Mouse (Mus musculus) hindbrain, embryonic 13.5 days (tissue): ENCODE data around the gene Smap1. TPM values are rescaled to one million over a fixed set of nuclear protein-coding genes. Genes with fewer than 3 reads are reported as not detected.
"Not testable (repeated sequence)": the region's sequence is repeated elsewhere in the genome, so short reads cannot be mapped to it uniquely, and the experiment has no call there.

ENCODE experiments used
- ATAC-seq: fragments of 200-750 bp; cut with Nextera tagmentation; 2 replicates; pipeline ENCODE4 v1.8.0; 2017; ENCODE audit warnings: moderate TSS enrichment; ENCODE audit not compliant: low FRiP score
- H3K27ac ChIP-seq: fragments of 300-500 bp; sonication (generic); 2 replicates; pipeline ENCODE4 v1.5.1; 2015; ENCODE audit warnings: inconsistent platforms, mild to moderate bottlenecking, moderate library complexity
- H3K27me3 ChIP-seq: fragments of 300-500 bp; sonication (generic); 2 replicates; pipeline ENCODE4 v1.6.1; 2015; ENCODE audit warnings: mild to moderate bottlenecking, inconsistent platforms
- H3K36me3 ChIP-seq: fragments of 300-500 bp; sonication (generic); 2 replicates; pipeline ENCODE4 v1.6.1; 2015; ENCODE audit warnings: mild to moderate bottlenecking, inconsistent platforms
- H3K4me1 ChIP-seq: fragments of 300-500 bp; sonication (generic); replicated peaks from 2 replicates; pipeline ENCODE4 v1.6.1; 2015; ENCODE audit warnings: inconsistent platforms
- H3K4me2 ChIP-seq: fragments of 300-500 bp; sonication (generic); 2 replicates; pipeline ENCODE4 v1.6.1; 2015; ENCODE audit warnings: inconsistent platforms, mild to moderate bottlenecking, moderate library complexity
- H3K4me3 ChIP-seq: fragments of 300-500 bp; sonication (generic); 2 replicates; pipeline ENCODE4 v1.5.1; 2015; ENCODE audit warnings: mild to moderate bottlenecking, inconsistent platforms
- H3K9ac ChIP-seq: fragments of 300-500 bp; sonication (generic); 2 replicates; pipeline ENCODE4 v1.6.1; 2015; ENCODE audit warnings: mild to moderate bottlenecking, inconsistent platforms
- H3K9me3 ChIP-seq: fragments of 300-500 bp; sonication (generic); 2 replicates; pipeline ENCODE4 v1.6.1; 2016; ENCODE audit warnings: inconsistent platforms
- WGBS: fragments of 180-500 bp; shearing (Covaris S2); methylation state at CpG from one replicate; pipeline ENCODE4 v1.1.7; 2015; 5-methylcytosine and 5-hydroxymethylcytosine counted together
- polyA plus RNA-seq: library from polyadenylated mRNA; unstranded; fragments of >200 nt; fragmentation: Nextera tagmentation; extraction: Ambion mirVana; gene quantifications from 2 replicates; pipeline ENCODE4 v1.2.1, GENCODE M21; 2015

Gene Smap1
- 75.1 and 77.3 TPM in 2 replicates for polyA plus RNA-seq

DNA sequence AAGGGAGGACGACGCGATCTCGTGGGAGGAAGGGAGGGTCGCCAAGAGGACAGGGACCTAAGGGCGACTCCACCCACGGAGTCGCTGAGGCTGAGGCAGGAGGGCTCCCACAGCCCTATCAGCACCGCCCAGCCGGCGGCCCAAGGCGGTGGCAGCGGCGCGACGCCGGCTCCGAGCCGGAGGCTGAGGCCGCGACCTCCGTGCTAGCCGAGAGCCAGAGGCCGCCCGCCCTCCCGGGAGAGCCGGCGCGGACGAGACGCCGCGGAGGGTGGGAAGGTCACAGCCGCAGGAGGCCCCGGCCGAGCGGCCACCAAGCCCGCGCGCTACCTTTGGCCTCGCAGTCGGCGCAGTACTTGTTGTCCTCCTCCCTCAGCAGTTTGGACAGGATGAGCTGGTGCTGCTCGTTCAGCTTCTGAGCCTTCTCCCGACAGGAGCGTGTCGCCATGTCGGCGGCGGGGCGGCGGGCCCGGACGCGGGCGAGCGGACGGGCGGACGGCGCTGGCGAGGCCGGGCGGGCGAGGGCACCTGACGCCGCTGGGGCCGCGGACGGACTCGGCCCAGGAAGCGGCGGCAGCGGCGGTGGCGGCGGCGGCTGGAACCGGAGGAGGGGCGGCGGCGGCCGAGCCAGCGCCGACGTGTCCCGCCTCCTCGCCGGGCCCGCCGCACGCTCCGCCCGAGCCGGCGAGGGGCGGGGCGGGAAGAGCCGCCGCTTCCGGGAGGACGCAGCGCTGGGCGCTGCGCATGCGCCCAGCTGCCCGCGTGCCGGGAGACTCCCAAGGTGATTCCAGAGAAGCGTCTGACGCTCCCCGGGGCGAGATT lies at the start of gene Smap1:
TSS of gene Smap1 (minus strand) at position 607 of the 819 bp plus-strand sequence.
- no peaks in the 10 kb centered on the region for H3K27me3 ChIP-seq
- H3K36me3 ChIP-seq: no peaks in the 10 kb centered on the region
- peak within 1 kb of the TSS; percentile 97 for H3K27ac ChIP-seq
- H3K4me3 ChIP-seq: peak within 1 kb of the TSS; percentile 97
- peak within 1 kb of the TSS; percentile 76 for H3K4me2 ChIP-seq
- H3K9me3 ChIP-seq: no peaks in the 10 kb centered on the region
- WGBS: under 1% methylated on average over 59 of the region's 113 CpGs
- peak; percentile 95 for ATAC-seq
- peaks cover 26% of the 10 kb centered on the region for H3K4me1 ChIP-seq
- H3K9ac ChIP-seq: peak within 1 kb of the TSS; percentile 95

DNA sequence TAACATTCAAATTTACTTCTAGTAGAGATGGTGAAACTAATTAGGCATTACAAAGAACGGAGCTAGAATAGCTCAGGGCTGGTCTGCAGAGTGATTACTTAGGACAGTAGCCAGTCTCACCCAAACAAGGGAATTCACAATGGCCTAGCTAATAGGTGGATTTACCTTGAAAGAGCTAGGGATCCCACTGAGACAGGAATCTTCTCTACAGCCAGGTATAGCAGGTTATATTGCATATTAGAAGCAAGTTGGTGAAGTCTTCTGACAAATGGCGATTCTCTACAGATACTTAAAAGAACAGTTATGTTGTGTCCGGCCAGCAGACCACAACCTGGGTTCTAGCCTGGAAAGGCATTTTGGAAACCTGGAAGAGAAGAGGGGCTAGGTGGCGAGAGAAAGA lies 49.0 kb upstream of the Smap1 start:
- not testable (repeated sequence) for ATAC-seq, H3K27me3 ChIP-seq, H3K27ac ChIP-seq, H3K4me3 ChIP-seq, H3K9ac ChIP-seq, H3K4me2 ChIP-seq, H3K9me3 ChIP-seq, H3K36me3 ChIP-seq, H3K4me1 ChIP-seq
- 85% methylated on average over 4 of the region's 4 CpGs for WGBS

DNA sequence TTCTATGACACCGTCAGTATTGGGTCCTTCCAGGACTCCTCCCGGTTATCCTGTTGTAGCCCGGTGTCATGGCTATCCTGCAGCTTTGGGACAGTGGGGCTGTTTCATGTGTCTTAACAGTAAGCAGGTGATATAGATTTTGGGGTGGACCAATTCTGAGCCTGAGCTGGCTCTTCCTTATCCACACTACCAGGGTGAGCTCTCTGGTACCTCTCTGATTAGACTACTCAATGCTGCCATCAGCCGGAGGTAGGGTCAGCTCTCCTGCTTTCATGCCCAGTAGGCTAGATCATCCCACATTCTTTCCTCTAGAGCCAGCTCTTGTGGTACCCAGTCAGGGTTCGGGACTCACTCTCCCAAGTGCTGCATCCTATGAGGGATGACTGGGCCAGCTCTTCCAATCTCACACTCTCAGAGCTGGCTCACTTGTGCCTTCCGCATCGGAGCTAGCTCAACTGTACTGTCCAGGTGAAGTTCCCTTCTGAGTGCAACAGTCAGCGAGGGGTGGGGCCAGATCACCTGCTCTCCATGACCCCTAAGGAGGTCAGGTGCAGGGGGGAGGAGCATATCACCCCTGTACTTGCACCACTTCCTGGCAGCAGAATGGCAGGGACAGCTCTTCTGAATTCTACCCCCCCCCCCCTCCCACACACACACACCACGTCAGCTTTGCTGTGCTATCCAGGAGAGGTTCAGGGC lies 46.1 kb upstream of the Smap1 start:
- Histone ChIP-seq H3K9me3 (no peaks in the 10 kb centered on the region), H3K9ac (no peak overlapping the region), H3K4me3 (no peak overlapping the region), H3K27ac (no peak overlapping the region), H3K36me3 (no peaks in the 10 kb centered on the region), H3K4me2 (no peak overlapping the region), H3K27me3 (no peaks in the 10 kb centered on the region), H3K4me1 (no peaks in the 10 kb centered on the region)
- ATAC-seq: no peak
- 91% methylated on average over 9 of the region's 9 CpGs for WGBS

DNA sequence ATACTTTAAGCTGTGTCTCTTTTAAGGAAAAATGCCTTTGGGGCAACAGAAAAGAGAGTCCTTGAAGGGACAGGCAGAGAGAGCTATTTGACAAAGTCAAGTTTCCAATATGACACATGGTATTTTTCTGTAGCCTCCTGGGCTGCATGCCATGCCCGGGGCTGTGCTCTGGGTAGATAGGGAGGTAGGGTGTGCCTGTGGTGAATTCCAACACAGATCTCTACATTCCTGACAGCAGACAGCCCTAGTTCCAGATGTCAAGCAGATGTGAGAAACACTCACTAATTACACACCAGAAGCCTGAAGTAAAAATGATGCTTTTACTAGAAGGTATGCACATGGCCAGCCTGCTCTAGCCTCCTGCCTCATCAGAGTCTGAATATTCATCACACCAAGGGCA lies 44.1 kb upstream of the Smap1 start:
- no peak overlapping the region for H3K9ac ChIP-seq
- H3K36me3 ChIP-seq: no peaks in the 10 kb centered on the region
- no peak overlapping the region for H3K27ac ChIP-seq
- no peak overlapping the region for H3K4me2 ChIP-seq
- ATAC-seq: no peak
- no peak overlapping the region for H3K4me3 ChIP-seq
- 81% methylated on average over 1 of the region's 1 CpGs for WGBS
- H3K4me1 ChIP-seq: no peaks in the 10 kb centered on the region
- no peaks in the 10 kb centered on the region for H3K27me3 ChIP-seq
- H3K9me3 ChIP-seq: no peaks in the 10 kb centered on the region

DNA sequence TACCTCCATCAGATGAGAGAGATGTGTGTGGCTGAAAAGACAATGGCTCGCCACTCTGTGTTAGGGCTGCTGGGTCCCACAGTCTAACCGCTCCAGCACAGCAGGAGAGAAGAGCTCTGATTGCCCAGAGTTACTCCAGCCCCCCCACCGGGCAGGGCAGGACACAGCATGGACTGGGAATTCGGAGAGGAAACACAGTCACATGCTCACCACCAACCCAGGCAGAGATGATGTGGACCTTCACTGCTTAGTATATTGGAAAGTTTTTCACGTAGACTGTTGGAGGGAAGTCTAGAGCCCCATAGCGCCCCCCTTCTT lies 37.3 kb upstream of the Smap1 start:
- Histone ChIP-seq H3K9me3 (no peaks in the 10 kb centered on the region), H3K4me3 (peak overlapping the region; percentile 14), H3K27ac (no peak overlapping the region), H3K36me3 (no peaks in the 10 kb centered on the region), H3K4me1 (peaks cover 2% of the 10 kb centered on the region; the same call in 1 of the 2 replicates), H3K9ac (no peak overlapping the region), H3K4me2 (peak overlapping the region; percentile 37), H3K27me3 (no peaks in the 10 kb centered on the region)
- 10% methylated on average over 6 of the region's 6 CpGs for WGBS
- no peak for ATAC-seq

DNA sequence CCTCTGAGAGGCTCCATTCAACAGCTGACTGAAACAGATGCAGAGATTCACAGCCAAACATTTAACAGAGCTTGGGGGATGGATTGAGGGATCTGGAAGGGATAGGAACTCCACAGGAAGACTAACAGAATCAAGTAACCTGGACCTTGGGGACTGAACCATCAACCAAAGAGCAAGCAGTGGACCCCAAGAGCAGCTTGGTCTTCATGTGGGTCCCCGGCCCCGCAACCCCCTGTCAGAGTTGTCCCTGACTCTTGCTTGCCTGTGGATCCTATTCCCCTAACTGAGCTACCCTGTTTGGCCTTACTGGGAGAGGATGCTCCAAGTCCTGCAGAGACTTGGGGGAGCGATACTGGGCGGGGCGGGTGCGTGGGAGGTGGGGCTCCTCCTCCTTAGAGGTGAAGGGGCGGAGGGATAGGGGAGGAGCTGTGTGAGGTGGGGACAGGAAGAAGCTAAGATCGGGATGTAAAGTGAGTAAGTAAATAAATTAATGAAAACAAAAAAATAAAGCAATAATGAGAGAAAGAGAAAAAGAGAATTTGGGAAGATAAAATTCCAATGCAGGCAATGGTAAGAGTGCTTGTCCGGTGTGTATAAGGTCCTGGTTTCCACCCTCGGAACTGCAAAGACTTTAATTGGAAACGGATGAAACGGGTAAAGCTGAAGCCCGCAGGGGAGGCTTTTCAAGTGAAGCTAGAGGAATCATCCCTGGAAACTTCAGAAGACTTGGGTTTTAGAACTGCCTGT lies 36.7 kb upstream of the Smap1 start:
- no peak overlapping the region for H3K9ac ChIP-seq

DNA sequence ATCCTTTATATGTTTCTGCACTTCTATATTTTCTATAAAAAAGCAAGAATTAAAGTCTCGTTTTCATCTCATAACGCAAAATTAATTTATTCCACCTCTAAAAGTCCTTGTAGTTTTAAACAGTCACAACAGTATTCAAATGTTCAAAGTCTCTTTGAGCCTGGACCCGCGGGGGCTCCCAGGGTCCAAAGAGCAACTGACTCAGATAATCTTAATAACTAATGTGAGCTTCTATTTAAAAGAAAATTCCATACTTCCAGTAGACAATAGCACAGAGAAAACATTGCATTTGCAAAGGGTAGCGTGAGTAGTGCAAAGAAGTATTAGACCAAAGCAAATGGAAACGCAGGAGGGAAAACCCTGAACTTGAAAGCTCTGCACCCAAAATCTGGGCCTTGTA lies 36.0 kb upstream of the Smap1 start:
- no peak for ATAC-seq
- Histone ChIP-seq H3K36me3 (no peaks in the 10 kb centered on the region), H3K4me3 (no peak overlapping the region), H3K4me1 (peaks cover 2% of the 10 kb centered on the region; the same call in 1 of the 2 replicates), H3K27me3 (no peaks in the 10 kb centered on the region), H3K4me2 (no peak overlapping the region), H3K27ac (no peak overlapping the region), H3K9me3 (no peaks in the 10 kb centered on the region), H3K9ac (no peak overlapping the region)
- 92% methylated on average over 6 of the region's 6 CpGs for WGBS

More for the DNA sequence above, 36.7 kb upstream of the Smap1 start:
- Histone ChIP-seq H3K4me3 (peak overlapping the region; percentile 14), H3K4me2 (peak overlapping the region; percentile 37), H3K36me3 (no peaks in the 10 kb centered on the region), H3K27ac (no peak overlapping the region), H3K9me3 (no peaks in the 10 kb centered on the region), H3K4me1 (peaks cover 2% of the 10 kb centered on the region; the same call in 1 of the 2 replicates), H3K27me3 (no peaks in the 10 kb centered on the region)
- no peak for ATAC-seq
- 15% methylated on average over 13 of the region's 13 CpGs for WGBS

DNA sequence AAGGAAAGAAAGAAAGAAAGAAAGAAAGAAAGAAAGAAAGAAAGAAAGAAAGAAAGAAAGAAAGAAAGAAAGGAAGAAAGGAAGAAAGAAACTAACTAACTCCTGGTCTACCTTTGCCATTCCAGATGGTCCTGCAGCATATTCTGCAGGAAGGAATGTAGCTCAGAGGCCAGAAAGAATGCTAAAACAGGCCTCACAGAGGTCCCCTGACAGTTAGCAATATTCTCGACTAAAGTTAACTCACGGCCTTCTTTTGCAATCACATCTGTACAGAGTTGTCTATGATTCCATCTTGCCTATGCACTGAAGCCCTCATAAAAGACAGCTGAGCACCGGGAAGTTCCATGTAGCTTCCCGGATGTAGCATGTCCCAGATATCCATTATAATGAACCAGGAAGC lies 33.4 kb upstream of the Smap1 start:
- no peaks in the 10 kb centered on the region for H3K27me3 ChIP-seq
- 91% methylated on average over 4 of the region's 4 CpGs for WGBS
- ATAC-seq: no peak

DNA sequence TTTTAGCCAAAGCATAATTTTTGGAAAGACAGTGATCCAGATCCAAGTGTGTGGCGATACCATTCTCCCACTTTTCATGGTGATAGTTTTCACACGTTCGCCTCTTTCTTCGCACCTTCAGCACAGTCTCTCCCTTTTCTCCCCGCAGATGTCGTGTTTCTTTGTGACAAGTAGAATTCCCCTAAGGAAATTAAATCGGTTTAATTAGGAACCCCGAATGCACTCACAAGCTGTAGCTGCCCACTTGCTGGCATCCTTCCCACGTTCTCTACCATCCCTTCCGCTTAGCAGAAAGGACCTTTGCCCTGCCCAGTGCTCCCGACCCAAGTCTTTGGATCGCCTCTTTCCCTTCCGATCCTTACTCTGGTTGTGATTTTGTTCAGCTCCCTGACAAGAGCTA lies 31.8 kb upstream of the Smap1 start:
- WGBS: 82% methylated on average over 13 of the region's 13 CpGs

More for the DNA sequence above, 33.4 kb upstream of the Smap1 start:
- no peak overlapping the region for H3K4me2 ChIP-seq
- peaks cover 2% of the 10 kb centered on the region; the same call in 1 of the 2 replicates for H3K4me1 ChIP-seq
- no peak overlapping the region for H3K4me3 ChIP-seq
- H3K27ac ChIP-seq: no peak overlapping the region
- H3K9ac ChIP-seq: no peak overlapping the region
- H3K36me3 ChIP-seq: no peaks in the 10 kb centered on the region
- H3K9me3 ChIP-seq: no peaks in the 10 kb centered on the region

DNA sequence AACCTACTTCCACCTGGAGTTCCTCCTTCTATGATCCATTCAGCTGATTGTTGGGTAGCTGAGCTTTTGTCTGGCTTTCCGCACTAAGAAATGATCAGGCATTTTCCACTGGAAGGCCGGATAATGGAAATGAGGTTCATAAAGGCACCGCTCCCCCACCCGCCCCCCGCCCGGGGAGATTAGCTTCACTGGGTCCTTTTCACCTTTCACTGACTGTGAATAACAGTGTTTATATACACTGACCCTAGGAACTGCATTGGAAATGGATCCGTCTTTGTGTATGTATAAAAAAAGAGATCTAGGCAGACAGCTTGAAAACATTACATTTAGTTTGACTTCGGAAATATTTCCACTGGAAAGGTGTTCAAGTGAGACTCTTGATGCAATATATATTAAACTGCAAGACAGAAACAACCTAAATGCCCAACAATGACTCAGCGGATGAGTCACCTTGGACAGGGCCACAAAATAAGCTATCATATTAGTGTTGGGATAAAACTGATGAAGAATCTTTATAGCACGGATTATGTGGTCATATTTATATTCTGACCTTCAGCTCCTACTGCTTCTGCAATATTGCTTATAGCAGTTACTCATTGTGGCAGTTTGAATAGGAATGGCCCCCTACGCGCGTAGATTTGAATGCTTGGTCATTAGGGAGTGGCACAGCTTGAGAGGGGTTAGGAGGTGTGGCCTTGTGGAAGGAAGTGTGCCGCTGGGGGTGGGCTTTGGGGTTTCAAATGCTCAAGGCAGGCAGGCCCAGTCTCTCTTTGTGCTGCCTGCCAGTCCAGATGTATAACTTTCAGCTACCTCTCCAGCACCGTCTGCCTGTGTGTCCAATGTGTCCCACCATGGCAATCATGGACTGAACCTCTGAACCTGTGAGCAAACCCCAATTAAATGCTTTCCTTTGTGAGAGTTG lies 26.9 kb upstream of the Smap1 start:
- no peak overlapping the region for H3K4me3 ChIP-seq
- no peak for ATAC-seq
- H3K9me3 ChIP-seq: no peaks in the 10 kb centered on the region
- WGBS: 69% methylated on average over 15 of the region's 15 CpGs
- H3K9ac ChIP-seq: no peak overlapping the region
- no peaks in the 10 kb centered on the region for H3K36me3 ChIP-seq
- H3K4me1 ChIP-seq: peaks cover 6% of the 10 kb centered on the region
- H3K4me2 ChIP-seq: no peak overlapping the region
- no peak overlapping the region for H3K27ac ChIP-seq
- H3K27me3 ChIP-seq: no peaks in the 10 kb centered on the region

More for the DNA sequence above, 31.8 kb upstream of the Smap1 start:
- Histone ChIP-seq H3K36me3 (no peaks in the 10 kb centered on the region), H3K4me2 (no peak overlapping the region), H3K4me3 (no peak overlapping the region), H3K27ac (no peak overlapping the region), H3K27me3 (no peaks in the 10 kb centered on the region), H3K9me3 (no peaks in the 10 kb centered on the region), H3K4me1 (no peaks in the 10 kb centered on the region), H3K9ac (no peak overlapping the region)
- no peak for ATAC-seq

DNA sequence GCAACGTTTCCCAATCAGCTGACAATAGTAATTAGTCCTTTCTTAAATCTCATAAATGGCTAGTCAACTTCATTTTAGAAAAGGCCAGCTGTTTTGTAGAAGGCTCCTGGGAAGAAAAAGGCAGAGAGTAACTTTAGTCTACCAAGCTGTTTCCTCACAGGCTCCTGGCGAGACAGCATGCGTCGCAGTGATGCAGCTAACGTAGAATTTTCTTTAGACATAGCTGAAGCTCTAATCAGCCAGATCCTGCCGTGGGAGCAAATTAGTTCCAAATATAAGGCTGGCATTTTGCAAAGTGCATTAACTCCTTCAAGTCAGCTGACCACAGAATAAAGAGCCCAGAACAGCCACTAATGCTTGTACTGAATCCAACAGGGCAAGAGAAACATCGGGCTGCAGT lies 26.2 kb upstream of the Smap1 start:
- WGBS: 66% methylated on average over 7 of the region's 7 CpGs
- Histone ChIP-seq H3K4me2 (no peak overlapping the region), H3K27ac (no peak overlapping the region), H3K9me3 (no peaks in the 10 kb centered on the region), H3K4me1 (peaks cover 6% of the 10 kb centered on the region), H3K36me3 (no peaks in the 10 kb centered on the region), H3K27me3 (no peaks in the 10 kb centered on the region), H3K9ac (no peak overlapping the region), H3K4me3 (no peak overlapping the region)
- no peak for ATAC-seq
